Mouse (Mus musculus) adipocyte (in vitro differentiated cells): ENCODE measurements at regions not wholly inside any gene's neighbourhood (a gene's known extent, or its start where the extent isn't known, plus 50 kb on each side); places are given as distances from the start of the nearest gene placed in this dataset.
"Not testable (repeated sequence)": the region's sequence is repeated elsewhere in the genome, so short reads cannot be mapped to it uniquely, and the experiment has no call there.

Experiments used
- DNase-seq: peaks from one replicate; pipeline ENCODE4 v3.0.0-alpha.2; 2016; ENCODE audit warnings: low spot score

GRCm38 (mm10) chr12:49084505-49084904 lies 298.0 kb upstream of the Foxg1 start:
- no peak for DNase-seq

GRCm38 (mm10) chr12:49086076-49086475 lies 296.4 kb upstream of the Foxg1 start:
- no peak for DNase-seq

GRCm38 (mm10) chr12:49090177-49090576 lies 292.3 kb upstream of the Foxg1 start:
- no peak for DNase-seq

DNA sequence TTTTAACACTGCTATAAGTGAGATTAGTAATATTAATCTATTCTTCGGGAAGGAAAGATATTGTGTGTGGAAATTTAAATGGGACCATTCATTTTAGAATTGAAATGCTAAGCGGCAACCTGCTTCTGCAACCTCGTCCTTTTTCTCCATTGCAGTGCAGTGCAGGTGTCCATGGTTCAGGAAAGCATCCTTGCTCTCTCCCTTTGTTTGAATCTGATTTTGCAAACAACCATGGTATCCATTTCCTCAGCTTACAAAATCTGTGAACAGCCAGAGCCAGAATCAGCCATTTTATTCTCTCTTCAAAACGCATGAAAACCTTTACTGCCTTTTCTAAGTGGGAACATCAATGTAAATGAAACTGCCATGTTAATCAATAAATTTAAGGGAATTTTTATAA lies 276.5 kb upstream of the Foxg1 start:
- DNase-seq, result no peak

DNA sequence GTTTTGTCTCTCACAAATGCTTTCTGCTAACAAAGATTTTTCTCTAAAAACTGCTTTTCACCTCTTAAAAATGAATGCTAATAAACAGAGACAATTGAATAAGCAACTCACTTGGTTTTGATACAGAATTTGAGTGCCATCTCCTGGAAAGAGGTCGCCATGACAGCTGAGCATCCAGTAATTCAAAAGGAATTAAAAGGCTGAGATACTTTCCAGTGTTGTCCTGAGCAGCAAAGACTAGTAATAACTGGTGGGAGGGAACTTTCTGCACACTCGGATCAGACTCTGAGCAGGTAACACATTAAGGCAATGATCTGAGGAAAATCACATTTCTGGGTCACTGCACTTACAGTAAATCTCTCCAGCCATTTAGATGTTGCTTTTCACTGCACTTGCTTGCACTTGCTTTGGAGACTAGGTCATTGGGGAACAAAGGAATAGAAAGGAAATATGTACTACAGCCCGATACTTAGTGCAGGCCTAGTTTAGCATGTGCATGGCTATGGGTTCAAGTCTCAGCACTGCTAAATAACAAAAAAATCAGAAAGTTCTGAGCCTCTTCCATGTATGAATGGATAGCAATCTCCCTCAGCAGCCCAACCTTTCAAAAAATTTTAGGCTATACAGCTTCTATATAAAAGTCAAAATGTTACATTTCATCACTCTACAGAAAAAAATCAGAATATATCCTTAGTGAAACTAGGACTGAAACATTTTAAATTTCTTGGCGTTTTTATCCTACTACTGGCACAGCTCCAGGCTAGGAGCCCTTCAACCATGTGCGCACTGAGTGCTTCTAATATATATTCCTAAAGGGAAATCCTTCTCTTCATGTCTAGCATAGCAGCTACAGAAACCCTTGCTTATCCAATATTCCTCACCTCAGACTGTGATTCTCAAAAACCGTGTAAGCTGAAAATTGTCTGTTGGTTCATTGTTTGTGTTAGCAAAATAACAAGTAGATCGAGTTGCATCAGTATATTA lies 275.8 kb upstream of the Foxg1 start:
- peak; percentile 23 for DNase-seq

DNA sequence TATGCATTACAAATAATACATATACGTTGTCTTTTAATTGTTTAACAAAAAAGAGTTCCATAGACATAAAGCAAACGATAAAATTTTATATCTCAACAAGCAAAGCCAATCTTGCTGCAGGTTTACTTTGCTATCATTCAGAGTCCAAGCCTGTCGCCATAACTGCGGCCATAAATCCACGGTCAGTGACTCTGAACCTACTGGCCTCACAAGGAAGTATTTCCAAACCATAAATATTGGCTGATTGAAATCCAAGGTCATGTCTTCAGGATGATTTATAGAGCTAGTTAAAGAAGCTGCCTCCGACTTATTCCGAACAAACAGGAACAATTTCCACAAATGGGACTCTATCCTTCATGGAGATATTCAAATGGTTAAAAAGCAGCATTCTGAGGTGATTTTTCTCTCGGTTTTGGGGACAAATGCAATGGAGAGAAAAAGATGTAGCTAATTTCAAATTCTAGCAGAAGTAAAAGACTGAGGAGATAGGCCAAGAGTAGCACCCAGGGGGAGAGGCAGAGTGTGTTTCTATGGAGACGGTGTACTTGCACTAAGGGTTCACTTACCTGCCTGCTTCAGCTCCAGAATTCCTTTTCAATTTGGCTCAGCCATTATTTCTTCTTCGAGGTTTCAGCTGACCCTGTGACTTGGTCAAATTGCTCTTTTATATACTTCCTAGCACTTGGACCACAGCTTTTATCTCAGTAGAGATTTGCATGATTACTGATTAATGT lies 274.9 kb upstream of the Foxg1 start:
- no peak for DNase-seq

- not testable (repeated sequence) for DNase-seq
These were observed 251.4 kb upstream of the Foxg1 start for GRCm38 (mm10) chr12:49131093-49131492.

GRCm38 (mm10) chr12:49170097-49170496 lies 212.4 kb upstream of the Foxg1 start:
- peak; percentile 7 for DNase-seq

- peak; percentile 29 for DNase-seq
These were observed 211.3 kb upstream of the Foxg1 start for GRCm38 (mm10) chr12:49171014-49171677.

DNA sequence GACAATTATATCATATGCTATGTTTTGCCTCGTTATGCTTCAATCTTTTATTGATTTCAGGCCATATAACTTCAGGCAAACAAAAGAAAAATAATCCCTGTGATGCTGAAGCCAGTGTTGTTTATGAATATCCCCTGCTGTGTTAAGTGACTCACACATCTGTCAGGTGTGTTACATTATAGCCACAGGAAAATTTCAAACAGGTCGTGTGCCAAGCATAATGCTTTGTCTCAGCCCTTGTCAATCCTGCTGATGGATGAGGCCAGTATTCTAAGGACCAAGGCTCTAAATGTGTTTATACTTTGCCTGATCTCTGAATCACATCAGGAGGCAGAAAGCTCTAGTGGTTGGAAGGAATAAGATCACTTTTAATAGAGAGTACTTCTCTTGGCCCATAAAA lies 191.1 kb upstream of the Foxg1 start:
- DNase-seq, result no peak

DNA sequence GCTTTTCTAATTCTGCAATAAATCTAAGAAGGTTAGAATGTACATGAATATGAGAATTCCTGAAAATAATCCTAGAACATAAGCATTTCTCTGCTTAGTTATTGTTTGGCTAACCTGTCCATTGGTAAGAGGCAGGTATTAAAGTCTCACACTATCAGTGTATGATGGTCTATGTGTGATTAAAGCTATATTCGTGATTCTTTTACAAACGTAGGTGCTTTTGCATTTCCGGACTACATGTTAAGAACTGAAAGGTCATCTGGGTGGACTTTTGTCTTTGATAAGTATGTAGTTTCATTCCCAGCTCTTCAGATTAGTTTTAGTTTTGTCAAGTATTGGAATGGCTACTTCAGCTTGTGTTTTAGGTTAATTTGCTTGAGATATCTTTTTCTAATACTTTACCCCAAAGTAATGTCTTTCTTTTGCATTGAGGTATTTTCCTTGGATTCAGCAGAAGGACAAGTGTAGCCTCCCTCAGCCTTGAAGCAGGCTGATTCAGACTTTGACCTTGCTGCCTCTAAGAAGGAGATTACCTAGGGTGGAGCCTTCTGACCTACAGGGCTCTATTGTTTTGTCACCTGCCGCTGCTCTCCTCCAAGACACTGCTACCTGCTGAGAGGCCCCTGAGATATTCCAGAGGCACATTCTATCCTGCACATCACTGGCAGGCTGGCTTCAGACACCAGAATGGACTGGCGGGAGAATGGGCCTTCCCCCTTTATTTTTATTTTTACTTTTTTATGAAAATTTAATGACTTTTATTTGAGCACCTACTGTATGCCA lies 148.7 kb upstream of the Foxg1 start:
- DNase-seq, result no peak
